Mouse (Mus musculus): ENCODE data around the gene Pou4f1. TPM values are rescaled to one million over a fixed set of nuclear protein-coding genes. Genes with fewer than 3 reads are reported as not detected.

The Pou4f1 gene
- polyA plus RNA-seq, 2 experiments from 2014 or later = 0.90 to 1.9 TPM

DNA sequence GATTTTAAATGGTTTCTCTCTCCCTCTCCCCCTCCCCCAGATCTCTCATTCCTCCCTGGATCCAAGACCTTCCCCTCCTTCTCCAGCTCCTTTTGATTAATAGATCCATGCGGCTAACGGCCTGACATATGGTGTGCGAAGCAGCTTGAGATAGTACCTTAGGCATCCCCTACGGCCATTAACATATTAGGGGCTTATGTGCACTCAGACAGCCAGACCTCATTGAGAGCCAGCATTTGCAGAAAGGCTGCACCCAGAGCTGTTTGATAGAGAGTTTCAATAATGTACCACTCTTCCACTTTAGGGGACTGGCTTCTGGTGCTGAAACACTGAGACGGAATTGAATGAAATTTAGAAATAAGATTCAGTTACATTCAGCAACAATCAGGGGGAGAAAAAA is 10.8 kb downstream of the Pou4f1 start:
- ATAC-seq = no peak

DNA sequence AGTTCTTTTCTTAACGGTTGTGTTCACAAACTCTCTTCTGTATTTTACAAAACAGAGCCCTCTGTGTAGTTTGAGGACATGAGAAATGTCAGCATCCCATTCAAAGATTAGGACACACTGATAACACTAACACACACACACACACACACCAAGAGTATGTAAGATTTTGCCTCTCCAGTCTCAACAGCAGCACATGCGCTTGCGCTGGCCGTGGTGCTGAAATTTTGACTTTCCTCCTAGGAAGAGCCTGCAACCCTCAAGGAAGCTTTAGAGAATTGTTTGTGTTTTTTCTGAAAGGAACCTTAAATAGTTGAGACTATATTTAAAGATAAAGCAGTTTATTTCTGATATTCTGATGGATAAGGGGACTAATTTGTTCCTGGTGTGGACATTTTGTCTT is 14.0 kb downstream of the Pou4f1 start:
- no peak for ATAC-seq

DNA sequence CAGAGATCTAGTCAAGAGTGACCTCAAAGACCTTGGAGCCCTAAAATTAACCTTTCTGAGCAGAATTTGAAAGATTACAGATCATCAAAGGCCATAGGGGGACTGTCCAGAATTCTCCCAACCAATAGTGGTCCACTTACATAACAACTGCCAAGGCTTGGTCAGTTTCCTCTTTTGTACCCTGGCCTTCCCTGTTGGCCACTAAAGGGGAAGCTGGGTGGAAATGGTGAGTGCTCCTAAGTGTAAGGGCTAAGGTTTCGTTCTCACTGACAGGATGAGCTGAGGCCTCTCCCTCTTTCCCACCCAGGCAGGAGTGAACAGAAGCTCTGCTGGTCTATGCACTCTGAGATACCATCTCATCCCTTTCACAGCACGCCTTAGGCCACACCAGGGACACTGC is 33.5 kb downstream of the Pou4f1 start:
- ATAC-seq = no peak

DNA sequence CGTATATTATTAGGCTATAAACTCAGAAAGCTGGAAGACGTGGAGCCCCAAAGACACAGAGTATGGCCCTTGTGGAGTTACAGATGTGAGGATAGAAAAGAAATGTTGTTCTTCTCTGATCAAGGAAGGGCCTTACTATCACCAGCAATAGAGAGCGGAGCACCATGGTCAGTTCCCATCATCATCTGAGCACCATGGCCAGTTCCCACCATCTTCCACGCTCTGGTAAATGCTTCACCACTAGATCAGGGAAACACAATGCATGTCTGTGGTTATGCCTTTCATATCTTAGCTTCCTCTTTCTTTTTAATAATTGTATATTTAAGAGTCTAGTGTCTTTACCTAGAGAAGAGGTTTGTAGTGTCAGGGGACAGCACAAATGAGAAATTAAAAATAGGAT is 37.0 kb downstream of the Pou4f1 start:
- ATAC-seq = no peak

DNA sequence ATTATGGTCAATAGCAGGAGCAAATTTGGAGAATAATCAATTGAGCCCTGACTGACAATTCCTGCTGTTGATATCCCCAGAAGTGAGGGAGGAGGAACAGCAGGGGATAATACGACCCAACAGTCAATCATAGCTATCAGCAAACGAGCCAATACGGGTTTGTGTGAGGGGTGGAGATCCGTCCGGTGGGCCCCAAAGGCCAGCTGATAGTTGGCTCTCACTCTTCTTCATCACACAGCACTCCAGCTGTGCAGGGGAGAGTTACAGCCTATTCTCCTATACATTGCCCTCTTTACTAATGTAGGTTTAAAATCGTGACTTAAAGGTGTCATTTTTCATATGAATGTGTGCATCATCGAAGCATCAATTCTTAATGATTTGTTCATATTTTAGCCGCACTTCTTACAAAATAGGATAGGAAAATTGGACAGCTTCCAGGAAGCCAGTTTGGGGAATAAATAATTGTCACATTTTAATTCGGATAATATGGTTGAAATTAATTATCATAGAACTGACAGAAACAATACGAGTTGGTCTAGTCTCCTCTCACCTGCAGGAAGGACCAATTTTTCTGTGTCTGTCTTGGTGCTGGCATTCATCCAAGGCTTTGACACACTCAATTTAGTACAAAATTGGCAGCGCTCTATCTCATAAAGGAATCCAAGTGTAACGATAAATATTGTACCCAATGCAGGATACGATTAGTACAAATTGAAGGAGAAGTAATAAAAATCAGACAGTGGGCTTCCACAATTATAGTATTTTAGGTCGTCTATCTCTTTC is 43.9 kb downstream of the Pou4f1 start:
- no peak for ATAC-seq

Other genes starting within 250 kb of the Pou4f1 start
- 10 to 100 TPM; 20.1 to 25.3 TPM for gene Rnf219, start 54.6 kb upstream of the Pou4f1 start, polyA plus RNA-seq (2017; shearing (Covaris generic))